Mouse (Mus musculus) neural tube, embryonic 11.5 days (tissue): ENCODE measurements at regions not wholly inside any gene's neighbourhood (a gene's known extent, or its start where the extent isn't known, plus 50 kb on each side); places are given as distances from the start of the nearest gene placed in this dataset.

Experiments
- ATAC-seq: fragments of 200-750 bp; cut with Nextera tagmentation; 2 replicates; pipeline ENCODE4 v1.8.0; 2017; ENCODE audit warnings: moderate number of reproducible peaks, mild to moderate bottlenecking, moderate TSS enrichment, moderate library complexity; ENCODE audit not compliant: insufficient read depth, low FRiP score, low TSS enrichment
- DNase-seq: peaks from one replicate; pipeline ENCODE4 v3.0.0-alpha.2; 2015; ENCODE audit warnings: low spot score
- H3K27ac ChIP-seq: fragments of 300-500 bp; sonication (generic); 2 replicates; pipeline ENCODE4 v1.5.1; 2014; ENCODE audit warnings: low read depth, mild to moderate bottlenecking, low read length
- H3K27me3 ChIP-seq: fragments of 300-500 bp; sonication (generic); 2 replicates; pipeline ENCODE4 v1.6.1; 2014; ENCODE audit warnings: mild to moderate bottlenecking, low read length, mixed read lengths; ENCODE audit not compliant: control insufficient read depth, insufficient read depth
- H3K36me3 ChIP-seq: fragments of 300-500 bp; sonication (generic); 2 replicates; pipeline ENCODE4 v1.6.1; 2014; ENCODE audit warnings: mild to moderate bottlenecking, low read length, moderate library complexity, mixed read lengths; ENCODE audit not compliant: control insufficient read depth, insufficient read depth
- H3K4me1 ChIP-seq: fragments of 300-500 bp; sonication (generic); 2 replicates; pipeline ENCODE4 v1.6.1; 2014; ENCODE audit warnings: low read length, mixed read lengths; ENCODE audit not compliant: control insufficient read depth, insufficient read depth
- H3K4me2 ChIP-seq: fragments of 300-500 bp; sonication (generic); 2 replicates; pipeline ENCODE4 v1.6.1; 2014; ENCODE audit warnings: low read depth, mild to moderate bottlenecking, moderate library complexity
- H3K4me3 ChIP-seq: fragments of 300-500 bp; sonication (generic); 2 replicates; pipeline ENCODE4 v1.5.1; 2014; ENCODE audit warnings: low read depth, low read length
- H3K9ac ChIP-seq: fragments of 300-500 bp; sonication (generic); 2 replicates; pipeline ENCODE4 v1.6.1; 2014; ENCODE audit warnings: mild to moderate bottlenecking, low read length
- H3K9me3 ChIP-seq: fragments of 300-500 bp; sonication (generic); 2 replicates; pipeline ENCODE4 v1.6.1; 2016; ENCODE audit warnings: low read length; ENCODE audit not compliant: control insufficient read depth
- WGBS: fragments of 180-500 bp; shearing (Covaris S2); extraction: QIAGEN DNeasy Blood & Tissue Kit; methylation state at CpG from one replicate; pipeline ENCODE4 v1.1.7; 2014; 5-methylcytosine and 5-hydroxymethylcytosine counted together

GRCm38 (mm10) chr3:153776738-153777137, 51.8 kb upstream of the St6galnac3 start:
- Histone ChIP-seq H3K9me3 (no peaks in the 10 kb centered on the region), H3K9ac (no peak overlapping the region), H3K36me3 (no peaks in the 10 kb centered on the region), H3K4me3 (no peak overlapping the region), H3K27me3 (no peaks in the 10 kb centered on the region), H3K4me2 (no peak overlapping the region), H3K27ac (no peak overlapping the region), H3K4me1 (no peaks in the 10 kb centered on the region)
- 66% methylated on average over 2 of the region's 2 CpGs for WGBS
- ATAC-seq (no peak), DNase-seq (no peak)

GRCm38 (mm10) chr3:153778386-153778785, 53.4 kb upstream of the St6galnac3 start:
- 90% methylated on average over 7 of the region's 7 CpGs for WGBS
- no peak for ATAC-seq
- no peaks in the 10 kb centered on the region for H3K27me3 ChIP-seq

DNA sequence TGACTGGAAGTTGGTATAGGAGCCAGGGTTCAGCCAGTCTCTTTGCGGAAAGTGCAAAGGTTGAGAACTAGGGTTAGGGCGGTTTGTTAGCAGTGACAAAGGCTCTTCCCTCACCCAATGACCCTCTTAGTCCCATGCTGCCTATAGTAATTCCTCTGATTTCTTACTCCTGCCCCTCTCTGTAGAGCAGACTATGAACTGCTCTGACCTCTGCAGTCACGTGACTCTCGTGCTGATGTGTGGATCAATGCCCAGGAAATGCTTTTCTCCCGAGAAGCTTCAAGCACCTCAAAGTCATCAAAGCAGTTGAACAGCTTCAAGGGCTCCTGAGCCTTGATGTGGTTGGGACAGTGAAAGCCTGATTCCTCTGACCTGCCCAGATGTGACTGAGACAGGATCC, 57.5 kb upstream of the St6galnac3 start:
- Histone ChIP-seq H3K27me3 (no peaks in the 10 kb centered on the region), H3K4me3 (no peak overlapping the region)
- no peak for ATAC-seq

More at GRCm38 (mm10) chr3:153778386-153778785, 53.4 kb upstream of the St6galnac3 start:
- Histone ChIP-seq H3K4me3 (no peak overlapping the region), H3K27ac (no peak overlapping the region), H3K9me3 (no peaks in the 10 kb centered on the region), H3K4me2 (no peak overlapping the region), H3K36me3 (no peaks in the 10 kb centered on the region), H3K4me1 (no peaks in the 10 kb centered on the region), H3K9ac (no peak overlapping the region)
- DNase-seq, result no peak

DNA sequence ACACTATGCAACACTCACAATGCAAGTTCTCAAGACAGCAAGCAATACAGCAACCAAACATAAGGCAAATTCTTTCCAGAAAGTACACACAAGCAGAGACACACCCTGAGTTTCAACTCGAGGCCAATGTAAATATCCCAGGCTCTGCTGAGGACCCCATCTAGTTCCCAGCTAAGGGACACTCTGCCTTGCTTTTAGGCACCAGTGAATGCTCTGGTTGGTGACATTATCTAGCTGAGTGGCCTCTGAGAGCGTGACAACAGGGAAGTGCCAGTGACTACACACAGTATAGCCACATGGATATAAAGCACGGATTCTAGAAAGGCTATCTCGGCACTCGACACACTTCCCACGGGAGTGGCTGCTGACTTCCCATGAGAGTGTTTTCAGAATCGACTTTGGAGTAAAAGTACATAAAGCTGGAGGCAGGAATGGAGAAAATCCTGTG, 58.3 kb upstream of the St6galnac3 start:
- no peak for ATAC-seq

More for the DNA sequence above, 57.5 kb upstream of the St6galnac3 start:
- H3K4me2 ChIP-seq, result no peak overlapping the region
- DNase-seq, result no peak
- H3K4me1 ChIP-seq, result no peaks in the 10 kb centered on the region
- H3K36me3 ChIP-seq, result no peaks in the 10 kb centered on the region
- no peak overlapping the region for H3K9ac ChIP-seq
- H3K9me3 ChIP-seq, result no peaks in the 10 kb centered on the region
- 68% methylated on average over 5 of the region's 5 CpGs for WGBS
- no peak overlapping the region for H3K27ac ChIP-seq

GRCm38 (mm10) chr3:153783928-153784570, 59.1 kb upstream of the St6galnac3 start:
- no peaks in the 10 kb centered on the region for H3K9me3 ChIP-seq
- H3K4me1 ChIP-seq, result no peaks in the 10 kb centered on the region
- ATAC-seq, result no peak

More for the DNA sequence above, 58.3 kb upstream of the St6galnac3 start:
- H3K27me3 ChIP-seq, result no peaks in the 10 kb centered on the region
- no peak for DNase-seq
- WGBS, result 78% methylated on average over 7 of the region's 7 CpGs
- no peak overlapping the region for H3K4me3 ChIP-seq
- H3K4me2 ChIP-seq, result no peak overlapping the region
- H3K9ac ChIP-seq, result no peak overlapping the region
- H3K27ac ChIP-seq, result no peak overlapping the region
- no peaks in the 10 kb centered on the region for H3K36me3 ChIP-seq
- H3K9me3 ChIP-seq, result no peaks in the 10 kb centered on the region
- H3K4me1 ChIP-seq, result no peaks in the 10 kb centered on the region

DNA sequence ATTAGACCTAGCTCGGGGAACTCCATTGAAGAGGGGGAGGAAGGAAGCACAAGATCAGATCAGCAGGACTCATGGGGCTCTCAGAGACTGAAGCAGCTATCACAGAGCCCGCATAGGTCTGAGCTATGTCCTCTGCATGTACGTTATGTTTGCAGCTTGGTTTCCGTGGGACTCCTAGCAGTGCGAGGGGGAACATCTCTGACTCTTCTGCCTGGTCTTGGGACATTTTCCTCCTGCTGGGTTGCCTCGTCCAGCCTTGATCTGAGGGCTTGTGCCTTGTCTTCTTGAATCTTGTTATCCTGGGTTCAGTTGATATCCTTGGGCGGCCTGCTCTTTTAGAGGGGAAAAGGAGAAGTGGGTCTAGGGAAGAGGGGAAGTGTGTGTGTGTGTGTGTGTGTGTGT, 53.6 kb upstream of the Asb17 start:
- no peak for DNase-seq
- no peak for ATAC-seq
- Histone ChIP-seq H3K27ac (no peak overlapping the region), H3K4me1 (no peaks in the 10 kb centered on the region), H3K9me3 (no peaks in the 10 kb centered on the region), H3K27me3 (no peaks in the 10 kb centered on the region), H3K9ac (no peak overlapping the region), H3K4me3 (no peak overlapping the region), H3K36me3 (no peaks in the 10 kb centered on the region), H3K4me2 (no peak overlapping the region)
- WGBS, result 88% methylated on average over 7 of the region's 7 CpGs

More at GRCm38 (mm10) chr3:153783928-153784570, 59.1 kb upstream of the St6galnac3 start:
- Histone ChIP-seq H3K4me3 (no peak overlapping the region), H3K27me3 (no peaks in the 10 kb centered on the region), H3K36me3 (no peaks in the 10 kb centered on the region), H3K4me2 (no peak overlapping the region), H3K9ac (no peak overlapping the region), H3K27ac (no peak overlapping the region)
- 74% methylated on average over 8 of the region's 8 CpGs for WGBS
- DNase-seq, result no peak

DNA sequence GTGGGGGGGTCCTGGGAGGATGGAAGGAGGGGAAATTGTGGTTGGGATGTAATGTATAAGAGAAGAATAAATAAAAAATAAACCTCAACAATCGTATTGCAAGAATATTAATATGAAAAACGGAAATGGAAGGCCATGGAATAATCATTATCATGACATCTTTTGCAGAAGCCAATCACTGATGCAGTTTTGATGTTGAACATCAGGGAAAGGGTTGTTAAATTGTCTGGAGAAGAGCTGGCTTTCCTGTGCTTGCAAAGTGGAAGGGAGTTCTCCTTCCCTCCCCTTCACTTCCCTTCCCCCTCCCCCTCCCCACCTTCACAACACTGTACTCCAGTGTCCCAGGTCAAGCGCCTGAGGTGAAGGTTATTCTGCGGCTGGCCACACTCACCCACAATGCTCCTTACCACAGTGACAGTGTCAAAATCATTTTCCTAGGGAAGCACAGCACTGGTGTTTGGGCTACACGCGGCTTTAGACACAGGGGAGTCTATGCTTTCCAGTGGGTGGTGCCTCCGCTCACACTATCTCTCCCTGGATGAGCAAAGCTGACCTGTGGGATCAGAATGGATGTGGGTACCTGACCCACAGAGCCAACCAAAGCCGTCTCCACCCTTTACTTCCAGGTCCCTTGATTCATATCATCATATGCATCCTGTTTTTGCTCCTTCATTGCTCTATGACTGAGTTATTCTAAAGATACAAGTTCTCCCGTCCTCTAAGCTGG, 53.0 kb upstream of the Asb17 start:
- no peak for ATAC-seq
- H3K4me1 ChIP-seq, result no peaks in the 10 kb centered on the region
- no peaks in the 10 kb centered on the region for H3K27me3 ChIP-seq
- DNase-seq, result no peak
- no peak overlapping the region for H3K4me3 ChIP-seq
- WGBS, result 82% methylated on average over 9 of the region's 9 CpGs
- no peak overlapping the region for H3K9ac ChIP-seq
- H3K27ac ChIP-seq, result peak overlapping the region; percentile 23; the same call in 1 of the 2 replicates
- H3K9me3 ChIP-seq, result no peaks in the 10 kb centered on the region
- no peaks in the 10 kb centered on the region for H3K36me3 ChIP-seq
- no peak overlapping the region for H3K4me2 ChIP-seq

- no peaks in the 10 kb centered on the region for H3K36me3 ChIP-seq
- no peak overlapping the region for H3K4me2 ChIP-seq
- no peaks in the 10 kb centered on the region for H3K4me1 ChIP-seq
- ATAC-seq (no peak), DNase-seq (no peak)
- no peak overlapping the region for H3K4me3 ChIP-seq
- H3K9me3 ChIP-seq, result no peaks in the 10 kb centered on the region
- H3K27ac ChIP-seq, result no peak overlapping the region; the same call in 1 of the 2 replicates
- no peak overlapping the region for H3K9ac ChIP-seq
- 84% methylated on average over 11 of the region's 11 CpGs for WGBS
- H3K27me3 ChIP-seq, result no peaks in the 10 kb centered on the region
Measured at GRCm38 (mm10) chr3:153791610-153792363, 52.2 kb upstream of the Asb17 start.
